Mouse (Mus musculus) G1E (cell line): ENCODE measurements around the gene P3h4. TPM values are rescaled to one million over a fixed set of nuclear protein-coding genes. Genes with fewer than 3 reads are reported as not detected.
"Not testable (repeated sequence)": the region's sequence is repeated elsewhere in the genome, so short reads cannot be mapped to it uniquely, and the experiment has no call there.

Experiments used
- ATAC-seq: 2 replicates; pipeline ENCODE4 v1.8.0; 2016; ENCODE audit warnings: mild to moderate bottlenecking; ENCODE audit not compliant: insufficient number of reproducible peaks, poor library complexity, low FRiP score, severe bottlenecking; ENCODE audit errors: extremely low read depth
- DNase-seq: peaks from one replicate; pipeline ENCODE4 v3.0.0; 2012; ENCODE audit warnings: low spot score
- H3K27me3 ChIP-seq: 2 replicates; pipeline ENCODE4 v1.6.1; 2012; ENCODE audit warnings: mild to moderate bottlenecking, low read length, inconsistent platforms; ENCODE audit not compliant: insufficient read depth
- H3K36me3 ChIP-seq: replicated peaks from 2 replicates; pipeline ENCODE3; 2012; ENCODE audit warnings: mild to moderate bottlenecking, inconsistent platforms
- H3K4me1 ChIP-seq: 2 replicates; pipeline ENCODE4 v1.6.1; 2012; ENCODE audit warnings: low read depth, low read length, inconsistent platforms, mixed read lengths; ENCODE audit not compliant: insufficient read depth
- H3K4me3 ChIP-seq: 2 replicates; pipeline ENCODE4 v1.5.1; 2012; ENCODE audit warnings: low read depth, mild to moderate bottlenecking, inconsistent platforms, low read length, moderate library complexity, mixed read lengths
- H3K9me3 ChIP-seq: replicated peaks from 2 replicates; pipeline ENCODE4 v1.6.1; 2012; ENCODE audit warnings: inconsistent platforms
- CTCF ChIP-seq: IDR thresholded peaks from 2 replicates; pipeline ENCODE4 v1.5.1; 2012; ENCODE audit warnings: low read depth, low read length, inconsistent platforms, mixed read lengths
- GATA1 ChIP-seq: IDR thresholded peaks from 2 replicates; pipeline ENCODE4 v1.6.1; 2012; ENCODE audit warnings: borderline replicate concordance, low read length, inconsistent platforms, mixed read lengths
- GATA2 ChIP-seq: IDR thresholded peaks from 2 replicates; pipeline ENCODE4 v1.6.1; 2012; ENCODE audit warnings: low read depth, low read length, inconsistent platforms, borderline replicate concordance
- POLR2AphosphoS5 ChIP-seq: IDR thresholded peaks from 2 replicates; pipeline ENCODE4 v1.6.1; 2012; ENCODE audit warnings: low read depth, low read length, inconsistent platforms; ENCODE audit not compliant: insufficient replicate concordance
- TAL1 ChIP-seq: conservative IDR thresholded peaks from 2 replicates; pipeline ENCODE4 v1.6.1; 2012; ENCODE audit warnings: low read depth, low read length, inconsistent platforms, mixed read lengths
- polyA plus RNA-seq: library from polyadenylated mRNA; stranded (reverse); fragments of >175 nt; gene quantifications from 2 replicates; pipeline ENCODE4 v1.2.3, GENCODE M21; 2012
- total RNA-seq, 2 experiments: library from RNA; stranded (forward) in 1 of 2; stranded (reverse) in 1 of 2; fragments of 200-1000 nt in 1 of 2; fragments of >200 nt in 1 of 2; fragmentation: Nextera tagmentation in 1 of 2; gene quantifications; 2 replicates each; pipeline ENCODE4 v1.2.3; 2014 to 2017

P3h4 gene
- total and polyA plus RNA-seq, 3 experiments: not detected

DNA sequence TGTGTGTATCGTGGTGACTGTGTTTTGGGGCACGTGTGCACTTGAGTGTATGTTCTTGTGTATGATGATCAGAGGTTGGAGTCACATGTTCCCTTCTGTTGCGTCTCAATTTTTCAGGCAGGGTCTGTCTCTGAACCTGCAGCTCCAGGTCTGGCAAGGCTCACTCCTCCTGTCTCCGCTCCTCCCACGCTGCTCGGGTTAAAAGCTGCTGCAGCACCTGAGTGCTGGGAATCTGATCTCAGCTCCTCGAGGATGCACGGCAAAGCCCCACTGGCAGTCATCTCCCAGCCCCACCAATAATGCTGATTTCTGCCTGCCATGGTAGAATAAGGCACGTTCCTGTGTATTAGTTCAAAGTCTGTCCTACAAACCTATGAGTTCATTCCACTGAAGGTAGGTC, 39.5 kb downstream of the P3h4 start:
- H3K9me3 ChIP-seq: no peaks in the 10 kb centered on the region
- peaks cover 36% of the 10 kb centered on the region; the same call in 1 of the 2 replicates for H3K27me3 ChIP-seq
- no peak for TF ChIP-seq GATA1
- TF ChIP-seq TAL1: no peak
- TF ChIP-seq POLR2AphosphoS5: no peak
- no peak for TF ChIP-seq GATA2
- no peak for TF ChIP-seq CTCF
- H3K4me1 ChIP-seq: no peaks in the 10 kb centered on the region
- no peak overlapping the region for H3K4me3 ChIP-seq
- no peak for DNase-seq
- no peaks in the 10 kb centered on the region for H3K36me3 ChIP-seq
- no peak for ATAC-seq

DNA sequence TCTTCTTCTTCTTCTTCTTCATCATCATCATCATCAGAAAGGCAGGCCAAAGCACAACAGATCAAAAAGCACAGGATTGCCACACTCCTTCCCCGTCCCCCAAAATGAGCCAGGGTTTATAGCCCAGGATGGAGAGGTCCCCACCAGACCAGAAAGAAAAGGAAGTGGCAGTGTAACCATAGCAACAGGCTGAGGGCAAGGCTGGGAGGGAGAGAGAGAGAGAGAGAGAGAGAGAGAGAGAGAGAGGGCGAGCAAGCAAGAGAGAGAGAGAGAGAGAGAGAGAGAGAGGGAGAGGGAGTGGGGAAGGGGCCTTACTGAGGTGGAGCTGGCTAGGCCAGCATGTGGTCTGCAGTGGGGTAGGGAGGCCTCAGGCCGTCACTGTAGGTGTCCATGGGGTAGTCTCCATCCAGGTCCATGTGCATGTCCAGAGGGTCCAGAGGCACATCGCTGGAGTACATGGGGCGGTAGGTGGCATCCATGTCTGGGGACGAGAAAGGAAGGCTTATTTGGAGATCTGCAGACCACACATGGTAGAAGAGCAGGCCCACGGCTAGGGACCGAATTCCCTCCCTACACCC, 42.6 kb downstream of the P3h4 start:
- DNase-seq (no peak), ATAC-seq (no peak)
- Histone ChIP-seq H3K4me3 (no peak overlapping the region), H3K4me1 (no peaks in the 10 kb centered on the region), H3K36me3 (no peaks in the 10 kb centered on the region), H3K9me3 (no peaks in the 10 kb centered on the region), H3K27me3 (peaks cover 29% of the 10 kb centered on the region; the same call in 1 of the 2 replicates)
- TF ChIP-seq POLR2AphosphoS5 (no peak), TAL1 (no peak), GATA2 (no peak), CTCF (no peak)

DNA sequence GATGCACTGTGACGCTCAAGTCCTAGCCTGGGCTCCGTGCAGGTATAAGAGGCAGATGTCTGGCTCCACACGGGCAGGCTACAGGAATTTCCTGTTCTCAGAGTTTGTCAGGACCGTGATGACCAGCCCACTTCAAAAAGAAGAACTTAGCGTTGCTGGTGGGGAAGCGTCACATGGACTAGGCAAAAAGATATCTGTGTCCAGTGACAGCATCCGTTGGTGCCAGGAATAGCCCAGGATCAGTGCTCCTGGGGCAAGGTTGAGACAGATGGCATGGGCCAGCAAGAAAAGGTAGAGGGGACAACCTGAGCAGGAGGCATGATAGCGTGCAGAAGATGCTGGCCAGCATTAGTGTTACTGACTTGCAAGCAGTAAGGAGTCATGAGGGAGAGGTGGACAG, 44.8 kb downstream of the P3h4 start:
- H3K9me3 ChIP-seq: no peaks in the 10 kb centered on the region
- peaks cover 17% of the 10 kb centered on the region; the same call in 1 of the 2 replicates for H3K27me3 ChIP-seq
- no peak for ATAC-seq
- H3K4me3 ChIP-seq: no peak overlapping the region
- no peak for DNase-seq
- no peaks in the 10 kb centered on the region for H3K36me3 ChIP-seq
- no peaks in the 10 kb centered on the region for H3K4me1 ChIP-seq
- TF ChIP-seq GATA2 (no peak), CTCF (no peak), GATA1 (no peak), TAL1 (no peak), POLR2AphosphoS5 (no peak)

DNA sequence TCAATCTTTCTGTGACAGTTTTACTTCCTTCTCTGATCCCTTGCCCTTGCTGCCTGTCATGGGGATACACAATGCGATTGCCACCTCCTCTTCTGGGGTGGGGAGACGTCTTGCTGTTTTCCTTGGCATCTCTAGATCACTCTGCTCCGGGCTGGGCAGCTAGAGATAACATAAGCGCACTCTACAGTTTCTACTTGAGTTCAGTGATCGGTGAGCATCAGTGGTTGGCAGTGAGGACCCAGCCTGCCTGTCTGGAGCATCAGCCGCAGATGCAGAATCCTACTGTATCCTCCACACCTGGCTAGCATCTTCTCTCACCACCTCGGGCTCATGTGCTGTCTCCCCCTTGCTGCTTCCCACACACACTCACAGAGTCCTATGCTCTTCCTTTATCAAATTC, 45.5 kb downstream of the P3h4 start:
- H3K4me1 ChIP-seq: no peaks in the 10 kb centered on the region
- TF ChIP-seq POLR2AphosphoS5 (no peak), TAL1 (no peak), GATA1 (no peak), GATA2 (no peak), CTCF (no peak)
- no peak overlapping the region for H3K4me3 ChIP-seq
- no peak for DNase-seq
- ATAC-seq: no peak
- H3K9me3 ChIP-seq: no peaks in the 10 kb centered on the region
- H3K36me3 ChIP-seq: no peaks in the 10 kb centered on the region
- peaks cover 19% of the 10 kb centered on the region; the same call in 1 of the 2 replicates for H3K27me3 ChIP-seq

DNA sequence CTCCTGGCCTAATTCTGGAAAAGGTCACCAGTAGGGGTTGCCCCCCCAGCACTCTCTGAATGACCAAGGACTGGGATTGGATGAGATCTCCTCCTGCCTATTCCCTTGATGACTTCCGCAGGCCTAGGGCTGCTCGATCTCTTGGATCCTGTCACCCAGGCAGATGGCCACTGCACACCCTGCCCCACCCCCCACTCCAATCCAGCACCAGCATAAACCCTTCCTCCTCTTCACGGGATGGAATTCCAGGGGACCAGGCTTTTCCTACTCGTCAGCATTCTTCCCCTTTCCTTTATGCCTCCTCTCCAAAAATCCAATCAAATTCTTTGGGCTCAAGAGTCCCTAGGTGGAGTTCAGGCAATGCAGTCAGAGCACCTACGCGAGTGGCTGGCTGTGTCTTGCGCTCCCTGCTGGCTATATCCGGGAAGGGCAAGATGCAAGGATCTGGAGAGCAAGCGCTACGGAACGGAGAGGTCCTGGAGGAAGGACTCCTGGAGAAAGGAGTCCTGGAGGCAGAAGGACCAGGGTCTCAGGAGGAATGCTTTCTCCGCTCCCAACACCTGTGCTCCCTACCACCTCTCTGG, 51.6 kb downstream of the P3h4 start:
- TF ChIP-seq TAL1 (no peak), CTCF (no peak), POLR2AphosphoS5 (no peak), GATA1 (no peak), GATA2 (no peak)
- Histone ChIP-seq H3K27me3 (peaks cover 19% of the 10 kb centered on the region), H3K4me1 (0 out of 2 replicates have a peak, but pooled peaks cover 3% of the 10 kb centered on the region), H3K4me3 (no peak overlapping the region), H3K36me3 (no peaks in the 10 kb centered on the region), H3K9me3 (no peaks in the 10 kb centered on the region)
- DNase-seq: no peak
- ATAC-seq: no peak

DNA sequence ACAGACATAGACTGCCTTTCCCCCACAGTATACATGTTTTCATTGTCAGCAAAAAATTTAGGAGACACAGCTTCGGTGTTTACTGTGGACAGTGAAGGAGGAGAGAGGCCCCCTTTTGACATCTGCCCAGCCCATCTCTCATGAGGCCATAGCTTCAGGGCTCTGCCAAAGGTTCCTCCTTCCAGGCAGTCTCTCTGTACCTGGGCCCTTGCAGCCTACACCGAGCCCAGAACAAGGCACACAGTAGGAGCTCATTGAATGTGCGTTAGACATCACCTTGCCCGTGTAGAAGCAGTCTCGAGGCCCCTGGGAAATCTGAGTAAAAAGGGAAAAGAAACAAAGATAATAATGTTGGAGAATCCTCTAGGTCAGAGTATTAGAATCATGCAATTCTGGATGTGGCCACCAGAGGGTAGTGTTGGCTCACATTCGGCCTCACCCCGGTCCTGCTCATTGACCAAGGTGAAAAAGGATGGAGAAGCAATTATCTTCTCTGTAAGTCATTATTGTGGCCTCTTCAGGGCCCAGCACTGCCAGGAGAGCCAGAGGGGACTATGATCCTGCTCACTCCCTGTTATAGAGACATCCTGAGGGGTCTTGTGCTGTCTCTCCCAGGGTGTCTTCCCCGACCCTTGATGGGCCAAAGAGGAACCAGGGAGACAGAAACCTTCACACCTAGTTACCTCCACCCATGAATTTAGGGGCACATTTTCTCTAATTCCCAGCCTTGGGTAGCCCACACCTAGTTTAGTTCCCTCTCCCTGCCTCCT, 52.2 kb downstream of the P3h4 start:
- Histone ChIP-seq H3K27me3 (peaks cover 22% of the 10 kb centered on the region), H3K9me3 (no peaks in the 10 kb centered on the region), H3K36me3 (no peaks in the 10 kb centered on the region), H3K4me1 (0 out of 2 replicates have a peak, but pooled peaks cover 3% of the 10 kb centered on the region), H3K4me3 (no peak overlapping the region)
- ATAC-seq (no peak), DNase-seq (peak; percentile 63)
- TF ChIP-seq CTCF (peak; percentile 75), GATA1 (no peak), GATA2 (no peak), POLR2AphosphoS5 (no peak), TAL1 (no peak)

DNA sequence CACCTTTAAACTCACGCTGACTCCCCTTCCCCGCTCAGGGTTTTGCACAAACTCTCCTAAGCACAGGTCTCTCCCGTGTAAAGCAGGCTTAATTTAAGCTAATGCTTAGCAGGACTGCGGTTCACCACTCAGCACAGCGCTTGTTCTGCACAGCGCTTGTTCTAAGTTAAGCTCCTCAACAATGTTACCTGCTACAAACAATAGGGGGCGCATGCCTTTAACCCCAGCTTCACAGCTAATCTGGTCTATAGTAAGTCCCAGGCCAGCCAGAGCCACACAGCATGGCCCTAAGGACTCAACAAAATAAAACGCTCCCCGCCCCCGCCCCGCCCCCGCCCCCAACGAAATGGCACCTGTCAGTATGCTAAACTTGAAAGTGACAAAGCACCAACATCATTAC, 53.6 kb downstream of the P3h4 start:
- H3K36me3 ChIP-seq, ATAC-seq, H3K4me3 ChIP-seq, H3K9me3 ChIP-seq, H3K4me1 ChIP-seq, DNase-seq: not testable (repeated sequence)
- peaks cover 31% of the 10 kb centered on the region for H3K27me3 ChIP-seq
